Mouse (Mus musculus) ovary, postnatal 14 days (tissue): ENCODE data around the gene Epb41l4b.
A peak's percentile ranks its signal among the peaks of the same experiment; 100 is the strongest.

Experiments
- DNase-seq: peaks from one replicate; pipeline ENCODE4 v3.0.0; 2022; ENCODE audit warnings: low spot score

Gene Epb41l4b

DNA sequence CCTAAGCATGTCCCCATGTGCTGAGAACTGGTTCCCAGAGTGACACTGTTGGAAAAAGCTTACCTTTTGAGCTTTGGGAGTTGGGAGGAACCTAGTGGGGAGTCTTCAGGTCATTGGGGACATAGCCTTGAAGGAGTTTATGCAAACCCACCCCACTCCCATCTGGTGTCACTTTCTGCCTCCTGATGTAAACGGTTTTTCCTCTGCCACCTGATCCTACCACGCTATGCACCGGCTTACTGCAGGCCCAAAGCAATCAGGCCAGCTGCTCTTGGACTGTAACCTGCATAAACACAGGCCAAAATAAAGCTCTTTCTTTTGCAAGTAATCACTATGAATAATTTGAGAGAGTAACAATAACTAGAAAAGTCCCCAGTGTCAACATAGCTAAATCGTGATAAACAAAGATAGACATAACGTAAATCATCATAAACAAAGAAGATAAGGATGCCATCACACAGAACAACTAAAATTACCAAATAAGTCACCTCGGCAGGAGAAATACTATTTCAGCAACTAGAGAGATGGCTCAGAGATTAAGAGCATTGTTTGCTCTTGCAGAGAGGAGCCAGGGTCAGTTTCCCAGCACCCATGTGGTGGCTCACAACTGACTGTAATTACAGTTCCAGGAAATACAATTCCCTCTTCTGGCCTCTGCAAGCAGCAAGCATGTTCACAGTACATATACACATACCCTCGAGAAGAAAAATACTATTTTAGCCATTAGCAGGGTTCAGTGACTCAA is 29.6 kb downstream of the Epb41l4b start:
- no peak for DNase-seq

DNA sequence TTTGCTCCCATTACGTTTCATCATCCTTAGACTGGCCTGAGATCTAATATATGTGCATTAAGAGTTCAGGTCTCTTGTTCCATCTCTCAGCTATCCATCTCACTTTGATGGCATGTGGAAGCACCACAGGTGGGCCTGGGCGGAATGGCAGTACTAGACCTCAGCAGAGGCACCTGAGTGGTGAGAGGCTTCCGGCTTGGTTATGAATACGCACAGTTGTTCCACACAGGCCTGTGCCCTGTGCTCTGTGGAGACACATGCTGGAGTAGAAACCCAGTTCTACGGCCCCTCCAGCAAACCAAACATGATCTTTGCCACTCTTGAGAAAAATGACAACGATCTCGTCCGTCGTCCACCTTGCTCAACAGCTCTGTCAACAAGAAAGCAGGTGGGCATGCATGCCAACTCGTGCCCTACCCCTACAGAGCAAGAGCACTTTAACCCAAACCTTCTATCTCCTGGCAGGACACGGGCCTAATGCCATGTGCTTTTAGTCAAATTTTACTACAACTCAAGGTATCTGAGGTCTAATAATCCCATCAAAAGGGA is 31.2 kb downstream of the Epb41l4b start:
- DNase-seq = no peak

DNA sequence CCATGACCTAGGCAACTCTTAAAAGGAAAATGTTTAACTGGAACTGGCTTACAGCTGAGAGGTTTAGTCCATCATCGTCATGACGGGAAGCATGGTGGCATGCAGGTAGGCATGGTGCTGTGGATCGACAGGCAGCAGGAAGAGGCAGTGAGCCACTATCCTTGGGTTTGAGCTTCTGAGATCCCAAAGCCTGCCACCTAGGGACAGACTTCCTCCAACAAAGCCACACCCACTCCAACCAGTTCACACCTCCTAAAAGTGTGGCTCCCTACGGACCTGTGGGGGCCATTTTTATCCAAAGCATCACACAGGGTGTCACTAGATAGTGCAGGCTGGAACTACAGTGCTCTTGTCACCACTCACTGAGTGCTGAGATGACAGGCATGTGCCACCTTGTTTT is 31.8 kb downstream of the Epb41l4b start:
- DNase-seq = no peak

DNA sequence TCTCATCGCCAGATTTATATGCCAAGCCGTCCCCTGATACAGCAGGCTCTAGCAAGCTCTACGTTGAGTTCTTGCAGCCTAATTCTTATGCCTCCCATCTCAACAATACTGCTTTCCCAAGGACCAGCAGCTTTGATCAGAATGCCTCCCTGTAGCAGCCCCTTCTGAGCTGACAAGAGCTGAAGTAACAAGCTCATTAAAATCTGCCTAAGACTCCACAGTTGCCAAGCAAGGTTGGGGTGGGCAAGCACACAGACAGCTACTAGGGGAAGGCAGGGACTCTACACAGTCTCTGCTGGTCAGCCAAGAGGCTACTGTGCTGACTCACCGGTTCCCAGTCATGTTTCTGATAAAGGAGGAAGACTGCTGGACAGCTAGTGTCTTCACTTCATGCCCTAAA is 33.7 kb downstream of the Epb41l4b start:
- DNase-seq = no peak

DNA sequence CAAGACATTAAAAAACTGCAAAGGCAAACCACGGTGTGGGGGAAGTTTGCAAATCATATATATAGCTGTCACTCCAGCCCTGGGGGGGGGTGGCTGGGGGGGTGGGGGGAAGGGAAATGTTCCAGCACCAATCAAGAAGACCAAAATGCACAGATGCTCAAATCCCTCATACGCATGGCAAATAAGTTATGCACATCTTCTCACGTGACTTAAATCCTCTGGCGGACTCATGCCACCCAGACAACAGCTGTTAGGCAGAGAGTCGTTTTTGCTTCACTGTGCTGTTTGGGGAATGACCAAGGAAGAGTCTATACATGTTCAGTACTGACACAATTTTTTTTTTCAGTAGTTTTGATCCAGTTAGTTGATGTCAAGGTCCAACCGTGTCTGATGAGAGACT is 37.9 kb downstream of the Epb41l4b start:
- DNase-seq = no peak

DNA sequence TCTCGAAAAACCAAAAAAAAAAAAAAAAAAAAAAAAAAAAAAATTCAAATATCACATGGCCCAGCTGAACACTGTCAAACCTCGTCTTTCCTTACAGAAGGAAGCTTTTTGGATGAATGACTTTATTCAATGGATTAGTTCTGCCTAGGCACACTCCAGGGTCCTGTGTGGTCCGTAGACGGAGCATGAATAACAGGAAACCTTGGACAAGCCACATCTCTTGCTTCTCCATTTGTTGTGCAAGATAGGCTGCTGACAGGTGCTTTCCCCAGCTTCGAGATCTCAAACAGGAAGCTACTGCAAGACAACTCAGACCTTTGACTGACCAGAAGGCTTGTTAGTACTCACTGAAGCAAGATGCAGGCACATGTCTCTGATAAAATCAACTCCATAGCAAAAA is 39.4 kb downstream of the Epb41l4b start:
- no peak for DNase-seq

DNA sequence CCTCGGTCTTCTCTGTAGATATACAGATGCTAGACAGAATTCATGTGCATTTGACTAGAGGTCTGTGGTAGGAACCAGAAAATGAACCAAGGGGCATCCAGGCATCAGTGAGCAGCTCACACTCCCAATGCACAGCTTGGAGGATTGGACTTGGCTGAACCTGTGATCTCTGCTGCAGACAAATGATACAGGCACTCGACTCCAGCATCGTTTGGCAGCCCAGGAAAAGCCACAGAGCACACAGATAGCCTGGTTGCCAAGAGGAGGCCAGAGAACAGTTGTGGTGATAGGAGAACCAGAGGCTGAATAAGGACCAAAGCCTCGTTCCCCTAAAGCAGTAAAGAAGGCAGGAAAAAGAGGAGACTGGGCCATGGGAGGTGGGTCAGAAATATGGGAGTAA is 42.1 kb downstream of the Epb41l4b start:
- DNase-seq = no peak

DNA sequence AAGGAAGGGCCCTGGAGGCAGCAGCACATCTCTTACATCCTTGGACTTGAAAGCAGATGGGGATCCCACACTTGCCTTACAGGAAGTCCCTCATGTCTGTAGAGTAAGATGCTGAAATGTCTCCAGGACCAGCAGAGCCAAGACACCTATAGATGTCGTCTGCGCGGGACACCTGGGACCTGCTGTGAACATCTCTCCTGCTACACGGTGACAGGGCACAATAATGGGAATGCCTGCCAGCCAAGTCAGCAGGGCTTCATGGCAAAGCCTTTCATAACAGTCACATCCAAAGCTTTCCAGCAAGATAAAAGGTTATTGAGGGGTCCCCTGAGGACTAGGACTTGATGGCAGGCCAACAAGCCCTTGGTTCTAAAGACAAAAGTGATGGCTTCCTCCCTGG is 45.8 kb downstream of the Epb41l4b start:
- DNase-seq = no peak

DNA sequence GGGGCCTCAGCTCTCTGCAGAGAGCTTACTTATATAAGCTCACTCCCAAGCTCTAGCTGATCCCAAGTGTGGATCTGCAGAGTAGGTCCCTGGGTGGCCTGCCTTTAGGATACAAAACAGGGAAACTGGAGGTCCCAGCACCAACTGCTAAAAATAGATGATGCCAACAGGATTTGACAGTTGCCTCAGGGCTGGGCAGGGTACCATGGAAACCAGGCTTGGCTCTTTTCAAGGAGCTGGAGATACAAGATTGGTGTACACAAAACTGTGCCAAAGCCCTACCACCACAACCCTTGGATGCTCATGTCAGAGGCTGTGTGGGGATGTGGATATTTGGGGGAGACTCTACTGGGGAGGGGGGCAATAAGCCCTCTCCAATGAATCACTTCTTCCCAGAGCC is 47.7 kb downstream of the Epb41l4b start:
- no peak for DNase-seq

DNA sequence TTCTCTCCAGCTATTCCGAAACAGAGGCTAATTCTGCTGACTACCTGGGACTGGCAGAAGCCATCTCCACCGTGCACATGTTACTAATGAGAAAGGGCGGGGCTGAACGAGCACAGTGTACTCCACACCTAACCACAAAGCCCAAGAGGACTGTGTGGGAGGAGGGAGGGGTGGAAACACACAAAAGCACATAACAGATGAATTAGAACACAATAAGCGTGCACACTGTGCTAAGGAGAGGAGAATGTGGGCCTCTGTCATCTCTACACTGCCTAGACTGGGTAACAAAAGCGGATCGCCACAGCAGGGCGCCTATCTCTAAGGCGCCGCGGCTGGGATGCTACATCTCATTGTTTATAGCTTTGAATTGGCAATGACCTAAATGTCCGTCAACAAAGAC is 51.9 kb downstream of the Epb41l4b start:
- no peak for DNase-seq

DNA sequence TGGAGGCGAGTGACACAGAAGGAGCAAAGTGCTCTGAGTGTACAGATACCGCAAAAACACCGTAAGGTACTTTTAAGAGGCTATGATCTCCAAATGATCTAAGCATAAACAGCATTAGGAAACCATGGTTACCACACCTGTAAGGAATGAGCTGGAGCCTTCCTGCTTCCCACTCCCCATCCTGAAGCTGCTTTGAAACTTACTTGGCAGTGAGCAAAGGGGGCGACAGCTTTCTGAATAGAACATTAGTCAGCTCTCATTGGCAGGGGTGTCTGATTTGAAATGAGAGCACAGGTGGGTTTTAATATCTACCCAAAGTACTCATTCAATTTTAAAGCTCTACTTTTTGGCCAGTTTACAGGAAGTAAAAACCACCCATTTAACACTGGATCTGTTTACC is 54.9 kb downstream of the Epb41l4b start:
- DNase-seq = no peak

DNA sequence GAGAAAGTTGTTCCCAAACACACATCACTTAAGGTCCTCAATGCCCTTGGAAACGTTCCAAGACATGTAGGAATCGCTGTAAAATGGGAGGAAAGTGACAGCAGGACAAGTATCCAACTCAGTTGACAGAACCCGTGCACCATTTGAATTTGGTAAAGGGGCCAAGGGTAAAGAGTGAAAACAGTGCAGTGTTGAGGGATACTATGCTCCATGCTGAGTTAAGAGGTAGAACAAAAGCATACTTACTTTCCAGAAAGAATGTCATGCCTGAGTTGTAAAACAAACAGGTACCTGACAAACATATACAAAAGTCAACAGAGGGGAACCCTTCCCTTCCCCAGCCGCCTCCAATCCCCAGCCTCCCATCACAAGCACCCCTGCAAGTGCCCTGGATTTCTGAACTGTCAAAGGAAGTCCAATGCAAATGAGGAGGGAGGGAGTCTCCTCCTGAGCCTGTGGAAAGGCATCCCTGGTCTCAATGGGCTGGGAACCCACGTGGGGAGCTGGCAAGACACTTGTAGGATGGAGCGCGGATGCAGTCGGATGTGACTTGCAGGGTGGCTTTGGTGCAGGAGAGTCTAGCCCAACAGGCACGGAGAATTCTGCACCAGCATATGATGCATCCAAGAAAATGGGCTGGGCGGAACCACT is 57.4 kb downstream of the Epb41l4b start:
- DNase-seq = no peak

DNA sequence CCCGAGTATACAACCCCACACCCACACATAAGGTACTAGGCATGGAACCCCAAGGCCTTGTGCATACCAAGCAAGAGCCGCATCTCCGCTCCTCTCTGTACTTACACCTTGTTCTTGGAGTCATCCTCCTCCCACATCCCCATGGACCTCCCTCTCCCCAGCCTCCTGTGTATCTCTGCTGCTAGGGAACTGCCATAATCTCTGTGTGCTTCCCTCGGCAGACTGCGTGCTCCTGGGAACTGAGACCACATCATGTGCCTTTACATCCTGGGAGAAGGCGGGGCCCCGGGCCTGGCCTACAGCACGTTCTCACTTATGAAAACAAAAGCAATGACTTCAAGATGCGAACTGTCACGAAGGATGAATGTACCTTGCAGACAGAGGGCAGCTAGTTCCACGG is 59.6 kb downstream of the Epb41l4b start:
- no peak for DNase-seq

DNA sequence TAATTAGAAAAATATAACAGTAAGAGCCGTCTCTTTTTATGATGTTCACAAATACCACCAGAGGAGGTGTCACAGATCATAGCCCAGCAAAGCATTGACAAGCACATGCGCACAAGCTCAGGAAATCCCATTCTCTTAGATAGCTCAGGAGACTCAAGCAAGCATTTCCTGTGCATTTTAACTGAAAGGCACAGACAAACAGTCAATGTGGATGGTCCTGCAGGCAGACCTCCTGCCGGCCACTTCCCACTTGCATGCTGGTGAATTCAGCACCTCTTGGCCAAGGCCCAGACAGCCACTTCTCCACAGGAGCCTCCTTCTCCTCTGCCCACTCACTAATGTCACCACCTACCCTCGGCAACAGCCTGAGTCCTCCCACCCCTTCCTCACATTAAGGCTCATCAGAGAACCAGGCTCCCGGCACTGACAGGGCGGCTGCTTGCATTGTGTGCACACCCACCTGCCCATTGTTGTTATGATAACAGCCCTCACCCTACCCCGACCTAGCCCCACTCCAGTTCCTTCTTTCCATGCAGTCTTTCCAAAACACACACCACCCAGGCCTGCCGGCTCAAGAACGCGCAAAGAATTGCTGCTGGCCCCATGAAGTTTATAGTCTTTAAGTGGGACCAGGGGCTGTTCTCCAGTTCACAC is 60.3 kb downstream of the Epb41l4b start:
- DNase-seq = no peak

DNA sequence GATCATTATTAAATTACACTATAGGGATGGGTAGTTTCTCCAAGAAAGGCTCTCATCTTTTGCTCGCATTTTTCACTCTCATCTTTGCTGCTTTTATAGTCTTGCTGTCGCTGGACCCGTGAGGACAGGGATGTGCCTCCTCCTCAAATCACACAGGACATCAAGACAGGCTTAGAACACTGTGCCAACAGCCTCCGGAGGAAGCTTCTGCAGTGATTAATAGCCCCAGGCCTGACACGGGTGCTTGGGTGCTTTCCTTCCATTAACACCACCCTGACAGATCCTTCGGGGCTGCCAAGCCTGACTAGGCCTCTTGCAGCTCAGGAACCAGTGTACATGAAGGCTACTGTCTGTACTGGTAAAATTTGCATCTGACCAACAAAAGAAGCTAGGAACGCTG is 61.8 kb downstream of the Epb41l4b start:
- DNase-seq = no peak

DNA sequence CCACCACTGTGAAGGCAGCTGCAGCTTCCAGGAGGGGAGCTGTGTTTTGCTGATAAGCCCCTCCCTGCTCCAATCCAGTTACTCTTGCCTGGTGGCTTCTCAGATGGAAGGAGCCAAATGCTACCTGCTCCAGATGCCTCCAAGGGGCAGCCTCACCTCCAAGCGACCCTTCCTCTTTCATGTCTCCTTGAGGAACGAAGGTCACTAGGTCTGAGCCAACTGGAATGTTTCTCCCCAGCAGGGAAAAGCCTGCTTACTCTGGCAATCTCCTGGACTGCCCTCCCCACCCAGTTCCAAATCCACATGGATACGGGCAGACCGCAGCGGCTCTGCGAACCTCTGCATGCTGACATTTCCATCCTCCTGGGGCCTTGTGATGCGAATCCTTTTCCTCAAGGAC is 69.4 kb downstream of the Epb41l4b start:
- no peak for DNase-seq

DNA sequence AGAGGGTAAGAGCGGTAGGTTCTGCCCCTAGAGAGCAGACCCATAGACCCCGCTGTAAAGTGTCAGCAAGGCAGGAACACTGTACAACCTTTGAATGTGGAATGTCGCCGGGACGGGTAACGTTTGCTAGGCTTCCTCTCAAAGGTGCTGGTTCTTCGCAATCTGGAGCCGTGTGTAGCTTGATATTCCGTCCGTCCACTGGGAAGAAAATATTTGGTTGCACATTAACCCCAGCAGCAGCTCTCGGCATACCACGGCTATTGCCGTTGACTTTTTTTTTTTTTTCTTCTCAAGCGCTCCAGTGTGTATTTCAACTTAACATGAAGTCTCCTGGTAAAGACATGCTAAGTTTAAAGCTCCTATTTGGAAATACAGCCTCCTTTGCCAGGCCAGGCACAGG is 70.1 kb downstream of the Epb41l4b start:
- DNase-seq = no peak

DNA sequence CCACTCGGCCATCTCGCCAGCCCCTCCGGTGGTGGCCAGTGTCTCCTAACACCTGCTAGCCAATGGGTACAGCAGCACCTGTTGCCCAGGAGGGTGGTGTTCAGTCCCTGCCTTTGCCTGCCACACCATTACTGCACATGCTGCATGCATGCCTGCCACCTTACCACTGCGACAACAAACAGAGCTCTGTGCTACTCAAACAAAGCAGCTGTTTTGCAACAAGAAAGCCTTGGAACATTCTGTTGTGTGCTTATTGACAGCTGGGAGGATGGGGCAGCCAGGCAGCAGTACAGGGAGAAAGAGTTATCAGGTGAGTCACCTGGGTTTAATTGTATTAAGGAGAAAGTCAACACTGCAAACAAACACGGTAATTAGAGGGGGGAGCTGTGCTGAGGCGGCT is 72.6 kb downstream of the Epb41l4b start:
- DNase-seq = no peak

DNA sequence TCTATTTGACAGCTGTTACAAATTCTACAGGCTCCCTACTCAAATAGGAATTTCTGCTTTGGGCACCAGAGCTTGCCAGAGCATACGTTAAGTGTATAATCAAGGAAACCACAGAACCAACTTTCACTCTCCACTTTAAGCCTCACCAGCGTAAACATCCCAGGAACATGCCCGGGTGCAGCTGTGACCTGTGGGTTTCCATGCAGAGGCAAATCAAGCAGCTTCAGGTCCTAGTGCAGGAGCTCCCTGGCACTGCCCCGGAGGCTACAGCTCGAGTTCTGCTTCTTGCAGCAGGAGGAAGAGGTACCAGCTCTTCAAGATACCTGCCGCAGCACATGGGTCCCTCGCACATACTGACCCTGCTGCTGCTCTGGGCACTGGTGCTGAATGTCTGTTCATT is 74.8 kb downstream of the Epb41l4b start:
- DNase-seq = no peak

DNA sequence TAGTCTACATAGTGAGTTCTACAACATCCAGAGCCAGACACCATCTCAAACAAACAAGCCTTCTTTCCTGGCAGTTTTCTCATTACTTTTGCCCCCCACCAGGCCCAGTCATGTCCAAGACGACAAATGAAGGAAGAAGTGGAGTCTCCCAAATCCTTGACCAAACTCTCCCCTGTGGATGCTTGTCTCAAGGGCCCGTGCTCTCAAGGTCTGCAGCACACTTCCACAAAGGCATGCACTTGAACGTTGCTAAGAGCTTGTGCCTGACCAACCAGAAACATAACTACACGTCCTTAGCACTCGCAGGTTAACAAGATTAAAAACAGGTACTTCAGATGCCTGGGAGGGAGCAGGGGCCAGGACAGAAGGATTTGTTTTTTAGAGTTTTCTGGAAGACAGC is 75.4 kb downstream of the Epb41l4b start:
- DNase-seq = no peak

DNA sequence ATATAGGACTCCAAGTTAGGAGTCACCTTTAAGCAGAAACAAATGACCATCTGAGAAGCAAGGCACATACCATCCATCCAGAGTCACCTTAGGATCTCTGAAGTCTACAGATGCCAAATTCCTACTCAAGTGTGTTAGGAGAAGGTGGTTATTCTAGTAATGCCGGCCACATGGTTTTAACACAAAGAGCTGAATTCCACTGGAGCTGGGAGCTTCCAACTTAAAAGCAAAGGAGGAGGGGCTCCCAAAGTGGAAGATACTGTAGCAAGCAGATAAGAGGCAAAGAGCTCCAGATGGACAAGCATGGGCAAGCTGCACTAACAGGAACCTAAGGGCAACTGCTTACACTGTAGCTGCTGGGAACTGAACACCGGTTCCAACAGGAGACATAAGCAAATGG is 76.3 kb downstream of the Epb41l4b start:
- DNase-seq = no peak

DNA sequence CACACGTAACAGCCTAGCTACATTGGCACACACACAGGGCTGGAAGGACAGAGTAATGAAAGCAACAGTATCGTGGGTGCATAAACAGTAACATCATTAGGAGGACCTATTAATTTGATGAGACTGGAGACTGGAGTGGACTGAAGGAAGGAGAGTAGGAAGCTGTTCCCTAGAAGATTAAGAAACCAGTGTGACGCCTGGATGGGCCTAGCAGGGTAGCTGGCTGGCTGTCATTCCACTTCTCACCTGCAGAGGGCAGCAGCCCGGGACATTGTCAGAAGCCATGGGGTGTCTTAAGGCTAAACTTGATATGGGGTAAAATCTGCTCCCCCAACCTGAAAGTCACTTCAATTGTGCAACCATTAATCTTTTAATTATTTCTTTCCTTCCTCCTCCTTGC is 78.0 kb downstream of the Epb41l4b start:
- peak; percentile 82 for DNase-seq

DNA sequence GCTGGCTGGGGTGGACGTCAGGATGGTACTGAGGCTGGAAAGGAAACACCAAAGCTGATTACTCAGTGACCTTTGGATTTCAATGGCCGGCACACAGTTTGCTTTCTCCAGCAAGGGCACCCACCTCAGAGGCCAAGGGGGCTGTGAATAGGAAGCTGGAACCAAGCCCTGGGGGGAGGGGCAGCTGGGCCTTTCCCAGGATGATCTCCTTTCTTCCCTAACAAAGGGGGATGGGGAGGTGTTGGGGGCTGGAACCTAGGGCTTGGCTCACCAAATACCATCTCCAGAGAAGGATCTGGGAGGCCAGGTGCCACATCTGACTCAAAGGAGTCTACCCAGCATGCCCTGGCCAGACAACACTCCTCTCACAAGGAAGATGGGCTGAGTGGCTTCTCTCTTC is 78.4 kb downstream of the Epb41l4b start:
- DNase-seq = no peak
